In genomic region chr15:3772228-3772789, GRCm38 (mm10) we compare ENCODE assay signal across 23 mouse cellular contexts.
"Had no signal": no experiment of that assay in that cellular context is flagged by ENCODE, and none has a peak within 500 bp of the region (broad histone marks: within the 10 kb centered on the region; RNA-seq: fewer than 3 reads in every experiment).

No protein-coding gene starts in this region.

- ATAC-seq: intestine, embryonic 15.5 days; liver, embryonic 12.5 days; midbrain, embryonic 16.5 days had no signal

- H3K27me3 ChIP-seq: intestine, embryonic 15.5 days; limb, embryonic 13.5 days; liver, embryonic 12.5 days; liver, embryonic 15.5 days; lung, embryonic 15.5 days; midbrain, embryonic 12.5 days; neural tube, embryonic 12.5 days; neural tube, embryonic 15.5 days had no signal

- H3K4me1 ChIP-seq: intestine, embryonic 15.5 days; limb, embryonic 10.5 days; limb, embryonic 13.5 days; liver, embryonic 12.5 days; liver, embryonic 15.5 days; lung, embryonic 15.5 days; midbrain, embryonic 12.5 days; neural tube, embryonic 12.5 days; neural tube, embryonic 15.5 days had no signal

- H3K9ac ChIP-seq: intestine, embryonic 15.5 days; limb, embryonic 13.5 days; liver, embryonic 12.5 days; liver, embryonic 15.5 days; lung, embryonic 15.5 days; midbrain, embryonic 12.5 days; neural tube, embryonic 12.5 days; neural tube, embryonic 15.5 days had no signal

- H3K4me2 ChIP-seq: intestine, embryonic 15.5 days; limb, embryonic 13.5 days; liver, embryonic 12.5 days; liver, embryonic 15.5 days; lung, embryonic 15.5 days; midbrain, embryonic 12.5 days; neural tube, embryonic 12.5 days; neural tube, embryonic 15.5 days had no signal

- H3K27ac ChIP-seq: intestine, embryonic 15.5 days; layer of hippocampus, adult 2 months; limb, embryonic 10.5 days; limb, embryonic 13.5 days; liver, embryonic 12.5 days; liver, embryonic 15.5 days; lung, embryonic 15.5 days; midbrain, embryonic 12.5 days; neural tube, embryonic 12.5 days; neural tube, embryonic 15.5 days; stomach, postnatal 0 days had no signal

- H3K36me3 ChIP-seq: intestine, embryonic 15.5 days; limb, embryonic 10.5 days; limb, embryonic 13.5 days; liver, embryonic 12.5 days; liver, embryonic 15.5 days; lung, embryonic 15.5 days; midbrain, embryonic 12.5 days; neural tube, embryonic 12.5 days; neural tube, embryonic 15.5 days had no signal

- DNase-seq: layer of hippocampus, adult 9-11 months; liver; lung, adult 18-20 months; lung, postnatal 10 days; lung, postnatal 36 days; right cerebral cortex, adult 18-20 months; right cerebral cortex, postnatal 14 days; right cerebral cortex, postnatal 4 days; thymus, adult 2 months; thymus, postnatal 14 days; thymus, postnatal 4 days had no signal

- H3K4me3 ChIP-seq: intestine, embryonic 15.5 days; layer of hippocampus, adult 2 months; limb, embryonic 10.5 days; limb, embryonic 13.5 days; liver, embryonic 12.5 days; liver, embryonic 15.5 days; lung, embryonic 15.5 days; midbrain, embryonic 12.5 days; neural tube, embryonic 12.5 days; neural tube, embryonic 15.5 days had no signal

- H3K9me3 ChIP-seq: intestine, embryonic 15.5 days; limb, embryonic 10.5 days; limb, embryonic 13.5 days; liver, embryonic 12.5 days; liver, embryonic 15.5 days; lung, embryonic 15.5 days; midbrain, embryonic 12.5 days; neural tube, embryonic 12.5 days; neural tube, embryonic 15.5 days had no signal
